Mouse (Mus musculus): ENCODE results near the gene Zdhhc14. TPM values are rescaled to one million over a fixed set of nuclear protein-coding genes. Genes with fewer than 3 reads are reported as not detected.

Zdhhc14 gene
- 2.4 and 3.6 TPM in 2 replicates for polyA plus RNA-seq (2014; fragmentation: Nextera tagmentation; extraction: Ambion mirVana)

GRCm38 (mm10) chr17:5491801-5492745 is at the start of gene Zdhhc14:
TSS of gene Zdhhc14 (plus strand) at chr17:5492557.
- Histone ChIP-seq H3K27me3 (ENCODE audit: control insufficient read depth, insufficient read depth, low read length) (0 out of 2 replicates have a peak, but pooled peaks cover 2% of the 10 kb centered on the region), H3K4me1 (ENCODE audit: control insufficient read depth, insufficient read depth, low read length) (no peaks in the 10 kb centered on the region; the same call in 1 of the 2 replicates), H3K4me3 (ENCODE audit: low read depth, low read length) (peak within 1 kb of the TSS; percentile 79), H3K27ac (ENCODE audit: low read length) (peak within 1 kb of the TSS; percentile 80), H3K4me2 (replicated peaks; ENCODE audit: low read depth, low read length) (peak within 1 kb of the TSS; percentile 100), H3K9ac (replicated peaks; ENCODE audit: low read depth, low read length) (peak within 1 kb of the TSS; percentile 60), H3K9me3 (ENCODE audit: control insufficient read depth, low read depth, low read length) (no peaks in the 10 kb centered on the region), H3K36me3 (ENCODE audit: control insufficient read depth, insufficient read depth, low read length) (no peaks in the 10 kb centered on the region)
- ATAC-seq (ENCODE audit: insufficient number of reproducible peaks, insufficient read depth, low FRiP score, low read depth): peak; percentile 88
- under 1% methylated on average over 70 of the region's 70 CpGs for WGBS

GRCm38 (mm10) chr17:5443260-5443659 is 49.1 kb upstream of the Zdhhc14 start:
- H3K4me2 ChIP-seq (replicated peaks; ENCODE audit: low read depth, low read length): no peak overlapping the region
- H3K4me1 ChIP-seq (ENCODE audit: control insufficient read depth, insufficient read depth, low read length): 0 out of 2 replicates have a peak, but pooled peaks cover 12% of the 10 kb centered on the region
- H3K4me3 ChIP-seq (ENCODE audit: low read depth, low read length): no peak overlapping the region
- no peaks in the 10 kb centered on the region; the same call in 1 of the 2 replicates for H3K36me3 ChIP-seq (ENCODE audit: control insufficient read depth, insufficient read depth, low read length)
- WGBS: 22% methylated on average over 3 of the region's 3 CpGs
- H3K27ac ChIP-seq (ENCODE audit: low read length): no peak overlapping the region
- no peaks in the 10 kb centered on the region for H3K9me3 ChIP-seq (ENCODE audit: control insufficient read depth, low read depth, low read length)
- no peak for ATAC-seq (ENCODE audit: insufficient number of reproducible peaks, insufficient read depth, low FRiP score, low read depth)
- H3K27me3 ChIP-seq (ENCODE audit: control insufficient read depth, insufficient read depth, low read length): no peaks in the 10 kb centered on the region
- H3K9ac ChIP-seq (replicated peaks; ENCODE audit: low read depth, low read length): no peak overlapping the region

GRCm38 (mm10) chr17:5443751-5444150 is 48.6 kb upstream of the Zdhhc14 start:
- no peak overlapping the region for H3K9ac ChIP-seq (replicated peaks; ENCODE audit: low read depth, low read length)
- no peak for ATAC-seq (ENCODE audit: insufficient number of reproducible peaks, insufficient read depth, low FRiP score, low read depth)
- 0 out of 2 replicates have a peak, but pooled peaks cover 12% of the 10 kb centered on the region for H3K4me1 ChIP-seq (ENCODE audit: control insufficient read depth, insufficient read depth, low read length)
- no peak overlapping the region for H3K4me3 ChIP-seq (ENCODE audit: low read depth, low read length)
- H3K4me2 ChIP-seq (replicated peaks; ENCODE audit: low read depth, low read length): no peak overlapping the region
- H3K36me3 ChIP-seq (ENCODE audit: control insufficient read depth, insufficient read depth, low read length): no peaks in the 10 kb centered on the region; the same call in 1 of the 2 replicates
- no peak overlapping the region for H3K27ac ChIP-seq (ENCODE audit: low read length)
- H3K27me3 ChIP-seq (ENCODE audit: control insufficient read depth, insufficient read depth, low read length): no peaks in the 10 kb centered on the region
- 30% methylated on average over 5 of the region's 5 CpGs for WGBS
- no peaks in the 10 kb centered on the region for H3K9me3 ChIP-seq (ENCODE audit: control insufficient read depth, low read depth, low read length)

GRCm38 (mm10) chr17:5453657-5454056 is 38.7 kb upstream of the Zdhhc14 start:
- ATAC-seq (ENCODE audit: insufficient number of reproducible peaks, insufficient read depth, low FRiP score, low read depth): no peak
- WGBS: 75% methylated on average over 4 of the region's 4 CpGs
- H3K9ac ChIP-seq (replicated peaks; ENCODE audit: low read depth, low read length): no peak overlapping the region
- no peaks in the 10 kb centered on the region for H3K36me3 ChIP-seq (ENCODE audit: control insufficient read depth, insufficient read depth, low read length)
- no peak overlapping the region for H3K4me3 ChIP-seq (ENCODE audit: low read depth, low read length)
- no peaks in the 10 kb centered on the region for H3K4me1 ChIP-seq (ENCODE audit: control insufficient read depth, insufficient read depth, low read length)
- no peaks in the 10 kb centered on the region for H3K9me3 ChIP-seq (ENCODE audit: control insufficient read depth, low read depth, low read length)
- H3K27ac ChIP-seq (ENCODE audit: low read length): no peak overlapping the region
- H3K27me3 ChIP-seq (ENCODE audit: control insufficient read depth, insufficient read depth, low read length): no peaks in the 10 kb centered on the region
- no peak overlapping the region for H3K4me2 ChIP-seq (replicated peaks; ENCODE audit: low read depth, low read length)

GRCm38 (mm10) chr17:5463912-5464311 is 28.4 kb upstream of the Zdhhc14 start:
- 68% methylated on average over 2 of the region's 2 CpGs for WGBS
- no peak overlapping the region for H3K27ac ChIP-seq (ENCODE audit: low read length)
- ATAC-seq (ENCODE audit: insufficient number of reproducible peaks, insufficient read depth, low FRiP score, low read depth): no peak
- no peaks in the 10 kb centered on the region for H3K9me3 ChIP-seq (ENCODE audit: control insufficient read depth, low read depth, low read length)
- no peaks in the 10 kb centered on the region for H3K27me3 ChIP-seq (ENCODE audit: control insufficient read depth, insufficient read depth, low read length)
- no peak overlapping the region for H3K4me3 ChIP-seq (ENCODE audit: low read depth, low read length)
- no peak overlapping the region for H3K9ac ChIP-seq (replicated peaks; ENCODE audit: low read depth, low read length)
- H3K4me2 ChIP-seq (replicated peaks; ENCODE audit: low read depth, low read length): no peak overlapping the region
- no peaks in the 10 kb centered on the region for H3K4me1 ChIP-seq (ENCODE audit: control insufficient read depth, insufficient read depth, low read length)
- no peaks in the 10 kb centered on the region for H3K36me3 ChIP-seq (ENCODE audit: control insufficient read depth, insufficient read depth, low read length)

GRCm38 (mm10) chr17:5466736-5467135 is 25.6 kb upstream of the Zdhhc14 start:
- ATAC-seq (ENCODE audit: insufficient number of reproducible peaks, insufficient read depth, low FRiP score, low read depth): no peak
- Histone ChIP-seq H3K9ac (replicated peaks; ENCODE audit: low read depth, low read length) (no peak overlapping the region), H3K4me3 (ENCODE audit: low read depth, low read length) (no peak overlapping the region), H3K9me3 (ENCODE audit: control insufficient read depth, low read depth, low read length) (no peaks in the 10 kb centered on the region), H3K27me3 (ENCODE audit: control insufficient read depth, insufficient read depth, low read length) (no peaks in the 10 kb centered on the region), H3K27ac (ENCODE audit: low read length) (no peak overlapping the region), H3K36me3 (ENCODE audit: control insufficient read depth, insufficient read depth, low read length) (no peaks in the 10 kb centered on the region), H3K4me2 (replicated peaks; ENCODE audit: low read depth, low read length) (no peak overlapping the region), H3K4me1 (ENCODE audit: control insufficient read depth, insufficient read depth, low read length) (no peaks in the 10 kb centered on the region)
- 85% methylated on average over 8 of the region's 8 CpGs for WGBS

- no peak for ATAC-seq (ENCODE audit: insufficient number of reproducible peaks, insufficient read depth, low FRiP score, low read depth)
- Histone ChIP-seq H3K9me3 (ENCODE audit: control insufficient read depth, low read depth, low read length) (no peaks in the 10 kb centered on the region), H3K4me2 (replicated peaks; ENCODE audit: low read depth, low read length) (no peak overlapping the region), H3K4me3 (ENCODE audit: low read depth, low read length) (no peak overlapping the region), H3K27me3 (ENCODE audit: control insufficient read depth, insufficient read depth, low read length) (no peaks in the 10 kb centered on the region), H3K27ac (ENCODE audit: low read length) (no peak overlapping the region), H3K9ac (replicated peaks; ENCODE audit: low read depth, low read length) (no peak overlapping the region), H3K4me1 (ENCODE audit: control insufficient read depth, insufficient read depth, low read length) (no peaks in the 10 kb centered on the region), H3K36me3 (ENCODE audit: control insufficient read depth, insufficient read depth, low read length) (no peaks in the 10 kb centered on the region)
- WGBS: 34% methylated on average over 4 of the region's 4 CpGs
These were observed 25.2 kb upstream of the Zdhhc14 start for GRCm38 (mm10) chr17:5467177-5467576.

- H3K36me3 ChIP-seq (ENCODE audit: control insufficient read depth, insufficient read depth, low read length): no peaks in the 10 kb centered on the region
- H3K27ac ChIP-seq (ENCODE audit: low read length): no peak overlapping the region
- no peak overlapping the region for H3K4me2 ChIP-seq (replicated peaks; ENCODE audit: low read depth, low read length)
- no peaks in the 10 kb centered on the region for H3K4me1 ChIP-seq (ENCODE audit: control insufficient read depth, insufficient read depth, low read length)
- no peaks in the 10 kb centered on the region for H3K9me3 ChIP-seq (ENCODE audit: control insufficient read depth, low read depth, low read length)
- no peak overlapping the region for H3K9ac ChIP-seq (replicated peaks; ENCODE audit: low read depth, low read length)
- WGBS: 46% methylated on average over 3 of the region's 3 CpGs
- ATAC-seq (ENCODE audit: insufficient number of reproducible peaks, insufficient read depth, low FRiP score, low read depth): no peak
- no peaks in the 10 kb centered on the region for H3K27me3 ChIP-seq (ENCODE audit: control insufficient read depth, insufficient read depth, low read length)
- H3K4me3 ChIP-seq (ENCODE audit: low read depth, low read length): no peak overlapping the region
These were observed 20.1 kb upstream of the Zdhhc14 start for GRCm38 (mm10) chr17:5472268-5472667.

Data from stomach, embryonic 14.5 days (tissue).